Mouse (Mus musculus) adrenal gland, adult 8-10 months (tissue): ENCODE data around the gene Lamtor5. TPM values are rescaled to one million over a fixed set of nuclear protein-coding genes. Genes with fewer than 3 reads are reported as not detected.
"Not testable (repeated sequence)": the region's sequence is repeated elsewhere in the genome, so short reads cannot be mapped to it uniquely, and the experiment has no call there.

Experiments
- DNase-seq: peaks from one replicate; pipeline ENCODE4 v3.0.0; 2022
- total RNA-seq, 4 experiments: library from RNA; stranded (reverse); gene quantifications; 2 replicates each; pipeline ENCODE4 v1.2.4; 2022

Lamtor5 gene
- total RNA-seq, 4 experiments from 2014 or later, result 78.3 to 97.4 (median 85.7) TPM

DNA sequence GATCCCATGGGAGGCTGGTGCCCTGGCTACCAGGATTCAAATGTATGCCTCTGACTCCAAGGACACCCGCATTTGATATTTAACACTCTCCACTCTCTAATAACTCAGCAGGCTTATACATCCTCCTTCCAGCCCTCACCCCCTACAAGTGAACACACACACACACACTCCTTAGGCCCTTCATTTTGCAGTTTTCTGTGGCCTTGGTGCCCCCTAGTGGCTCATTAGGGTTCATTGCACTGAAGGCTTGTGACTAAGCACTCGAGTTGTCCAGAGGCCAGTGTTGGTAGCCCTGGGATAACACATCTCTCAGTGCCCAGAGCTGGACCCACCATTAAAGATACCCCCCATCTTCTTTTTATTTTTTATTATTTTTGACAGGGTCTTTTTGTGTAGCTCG lies 4.8 kb upstream of the Lamtor5 start:
- peak; percentile 51 for DNase-seq

DNA sequence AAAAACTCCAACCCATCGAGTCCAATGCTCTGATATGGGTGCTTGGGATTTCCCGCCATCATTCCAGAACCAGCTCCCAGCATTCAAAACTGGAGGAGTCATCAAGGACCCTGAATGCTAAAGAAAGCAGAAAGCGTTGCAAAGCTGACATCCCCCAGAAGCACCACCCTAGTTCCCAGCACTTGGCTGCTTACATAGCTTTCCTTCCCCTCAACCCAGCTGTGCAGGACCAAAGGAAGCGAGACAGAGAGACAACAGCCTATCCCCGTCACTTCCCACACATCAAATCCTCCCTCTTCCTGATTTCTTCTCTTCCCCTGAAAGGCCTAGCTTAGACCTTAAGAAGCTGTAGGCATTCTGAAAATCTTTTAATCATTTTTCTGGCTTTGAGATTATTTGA lies 3.3 kb upstream of the Lamtor5 start:
- no peak for DNase-seq

DNA sequence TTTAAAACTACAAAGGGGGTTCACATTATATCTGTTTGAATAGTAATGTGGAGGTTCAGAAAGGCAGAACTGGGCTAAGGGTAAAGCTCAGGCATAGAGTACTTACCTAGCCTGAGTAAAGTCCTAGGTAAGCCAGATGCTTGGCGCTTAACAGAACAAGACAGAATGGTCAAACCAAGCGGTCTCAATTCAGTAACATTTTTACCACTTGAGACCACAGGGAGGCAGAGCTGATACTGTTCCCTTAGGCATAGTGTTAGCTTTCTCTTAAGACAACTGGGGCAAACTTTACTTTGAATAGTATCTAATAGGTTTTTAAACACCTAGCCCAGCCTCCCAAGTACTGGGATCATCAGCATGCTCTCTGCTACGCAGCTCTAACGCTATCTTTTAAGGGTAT lies 2.7 kb upstream of the Lamtor5 start:
- no peak for DNase-seq

DNA sequence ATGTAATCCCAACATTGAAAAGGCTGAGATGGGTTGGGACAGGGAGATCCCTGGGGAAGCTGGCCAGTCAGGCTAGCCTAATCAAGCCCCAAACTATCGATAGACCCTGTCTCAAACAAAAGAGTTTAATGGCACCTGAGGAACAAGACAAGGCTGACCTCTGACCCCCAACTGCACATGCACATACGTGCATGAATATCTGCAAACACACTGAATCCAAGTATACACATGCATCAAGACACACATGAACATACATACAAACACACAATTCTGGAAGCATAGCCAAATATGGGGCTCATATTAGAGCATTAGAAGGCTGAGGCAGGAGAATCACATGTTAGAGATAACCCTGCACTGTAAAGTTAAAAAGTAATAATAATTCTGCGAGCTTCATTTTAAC lies 2.0 kb upstream of the Lamtor5 start:
- no peak for DNase-seq

DNA sequence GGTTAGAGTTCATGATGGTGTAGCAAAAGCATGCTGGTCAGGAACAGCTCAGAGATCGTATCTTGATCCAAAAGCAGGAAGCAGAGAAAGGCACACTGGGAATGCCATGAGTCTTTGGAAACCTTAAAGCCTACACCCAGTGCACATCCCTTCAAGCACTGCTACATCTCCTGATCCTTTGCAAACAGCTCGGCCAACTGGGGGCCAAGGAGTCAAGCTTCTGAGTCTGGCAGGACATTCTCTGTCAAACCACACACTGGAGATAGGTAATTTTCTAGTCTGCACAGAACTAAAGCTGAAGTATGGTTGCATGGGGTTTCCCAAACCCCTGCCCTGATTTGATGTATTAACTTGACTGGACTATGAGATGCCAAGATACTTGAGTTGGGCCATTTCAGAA lies 7.5 kb downstream of the Lamtor5 start:
- no peak for DNase-seq

DNA sequence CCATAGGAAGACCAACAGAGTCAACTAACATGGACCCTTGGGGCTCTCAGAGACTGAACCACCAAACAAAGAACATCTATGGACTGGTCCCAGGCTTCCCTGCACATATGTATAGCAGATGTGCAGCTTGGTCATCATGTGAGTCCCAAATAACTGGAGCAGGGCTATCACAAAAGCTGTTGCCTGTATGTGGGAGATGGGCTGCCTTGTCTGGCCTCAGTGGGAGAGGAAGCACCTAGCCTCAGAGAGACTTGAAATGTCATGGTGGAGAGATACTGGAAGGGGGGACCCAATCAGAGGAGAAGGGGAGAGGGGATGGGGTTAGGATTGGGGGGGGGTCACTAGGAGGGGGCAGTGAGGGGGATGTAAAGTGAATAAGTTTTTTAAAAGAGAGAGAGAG lies 8.7 kb downstream of the Lamtor5 start:
- no peak for DNase-seq

DNA sequence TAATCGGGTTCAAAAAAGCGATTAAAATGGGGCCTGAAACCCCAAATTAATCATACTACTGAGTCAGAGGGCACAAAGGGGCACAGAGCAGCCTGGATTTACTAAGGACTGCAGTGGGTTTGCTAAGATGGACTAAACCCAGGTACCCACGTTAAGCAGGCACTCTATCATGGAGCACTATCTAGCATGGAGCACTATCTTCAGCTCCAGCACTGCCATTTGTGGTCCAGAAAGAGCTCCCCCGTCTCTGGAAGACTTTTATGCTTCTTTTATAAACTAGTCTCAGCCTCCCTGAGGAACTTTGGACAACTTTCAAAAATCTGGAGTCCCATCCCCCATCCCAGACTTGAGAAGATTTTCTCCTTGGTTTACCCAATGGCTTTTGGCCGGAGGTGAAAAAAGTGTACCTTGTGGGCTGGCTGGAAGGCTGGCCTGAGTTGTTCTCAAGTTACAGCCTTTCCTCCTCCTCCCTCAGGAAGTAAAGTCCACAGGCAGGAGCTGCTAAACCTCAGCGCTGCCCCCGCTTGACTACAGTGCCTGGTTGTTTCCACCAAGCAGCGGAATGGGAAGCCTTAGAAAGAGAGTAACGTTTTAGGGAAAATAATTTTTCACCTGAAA lies 12.2 kb downstream of the Lamtor5 start, which contains the start of gene Slc16a4:
Gene Slc16a4, plus strand, starts transcription at position 467 of the 618 bp plus-strand sequence.
- no peak for DNase-seq

DNA sequence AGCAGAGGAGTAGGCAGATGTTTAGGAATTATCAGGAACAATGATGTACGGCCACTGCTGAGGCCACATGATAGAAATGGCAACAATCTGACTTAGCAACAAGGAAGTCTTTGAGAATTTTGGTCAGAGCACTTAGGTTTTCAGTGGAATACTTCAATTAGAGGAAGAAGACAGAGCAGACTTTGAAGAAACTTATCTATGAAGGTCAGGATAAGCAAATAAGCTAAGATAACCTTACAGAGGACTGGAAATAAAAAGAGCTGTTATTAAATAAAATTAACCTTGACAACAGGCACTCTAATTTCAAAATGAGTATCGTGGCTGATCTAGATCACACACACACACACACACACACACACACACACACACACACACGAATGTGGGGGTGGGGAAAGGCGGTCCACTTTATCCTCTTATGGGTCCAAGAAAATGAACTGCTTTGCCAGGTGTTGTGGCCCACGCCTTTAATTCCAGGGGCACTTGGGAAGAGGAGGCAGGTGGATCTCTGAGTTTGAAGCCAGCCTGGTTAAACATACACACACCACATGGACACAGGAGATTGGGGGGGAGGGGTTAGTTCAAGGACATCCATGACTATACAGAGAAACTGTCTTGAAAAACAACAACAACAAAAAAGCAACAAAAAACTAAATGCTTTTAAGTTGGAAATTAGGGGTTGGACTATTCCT lies 17.2 kb downstream of the Lamtor5 start:
- DNase-seq, result no peak

DNA sequence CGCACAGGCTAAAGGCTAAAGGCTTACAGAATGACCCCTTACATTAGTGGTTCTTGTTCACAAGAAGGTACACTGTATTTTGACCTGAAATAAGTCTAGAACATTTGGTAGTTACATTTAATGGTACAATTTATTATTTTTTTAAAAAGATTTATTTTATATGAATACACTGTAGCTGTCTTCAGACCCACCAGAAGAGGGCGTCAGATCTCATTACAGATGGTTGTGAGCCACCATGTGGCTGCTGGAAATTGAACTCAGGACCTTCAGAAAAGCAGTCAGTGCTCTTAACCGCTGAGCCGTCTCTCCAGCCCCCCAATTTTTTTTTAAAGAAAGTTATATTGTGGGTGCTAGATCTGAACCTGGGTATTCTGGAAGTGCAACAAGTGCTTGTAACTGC lies 18.3 kb downstream of the Lamtor5 start:
- not testable (repeated sequence) for DNase-seq

DNA sequence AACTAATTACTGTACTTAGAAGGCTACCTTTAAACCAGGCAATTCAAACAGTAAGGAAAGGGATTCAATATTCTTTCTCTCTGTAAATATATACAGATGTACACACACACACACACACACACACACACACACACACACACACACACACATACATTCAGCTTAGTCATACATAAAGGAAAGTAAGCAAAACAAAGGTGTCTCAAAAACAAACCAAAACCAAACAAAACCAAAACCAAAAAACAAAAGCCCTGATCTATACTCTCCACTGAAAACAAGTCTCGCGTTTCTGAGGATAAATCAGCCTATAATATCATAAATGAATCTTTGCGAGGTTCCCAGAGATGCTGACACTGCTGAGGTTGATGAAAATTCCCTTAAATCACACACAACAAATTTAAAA lies 38.7 kb downstream of the Lamtor5 start:
- no peak for DNase-seq

DNA sequence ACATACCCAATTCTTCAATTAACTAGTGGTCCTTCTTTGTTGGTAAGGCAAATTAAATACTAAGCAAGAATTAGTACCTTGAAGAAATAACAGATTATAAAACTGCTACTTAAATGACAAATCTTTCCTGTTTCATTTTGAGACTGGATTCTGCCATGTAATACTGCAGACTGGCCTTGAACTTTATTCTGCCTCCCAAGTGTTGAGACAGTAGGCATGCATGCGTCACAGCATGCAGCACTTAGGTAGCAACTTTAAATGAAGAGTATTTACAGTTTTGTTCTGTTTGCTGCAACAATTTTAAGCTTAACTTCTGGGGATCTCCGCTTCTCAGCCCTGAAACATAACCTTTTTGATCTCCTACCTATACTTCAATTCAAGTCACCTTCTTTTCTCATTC lies 42.5 kb downstream of the Lamtor5 start:
- DNase-seq, result peak; percentile 31

DNA sequence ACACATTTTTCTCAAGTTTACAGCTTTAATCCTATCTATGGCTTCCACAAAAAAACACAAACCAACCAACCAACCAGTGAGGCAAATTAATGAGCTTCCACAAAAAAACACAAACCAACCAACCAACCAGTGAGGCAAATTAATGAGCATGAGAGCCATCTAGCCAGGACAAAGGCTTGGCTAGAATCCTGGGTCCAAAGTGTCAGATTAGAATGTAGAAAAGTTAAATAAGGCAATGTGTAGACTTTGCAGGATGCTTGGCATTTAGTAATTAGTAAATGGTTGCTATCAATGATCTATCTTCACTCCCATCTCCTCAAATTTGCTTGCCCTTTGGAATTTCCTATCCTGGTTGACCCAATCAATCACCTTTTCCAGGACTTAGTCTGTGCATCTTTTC lies 43.1 kb downstream of the Lamtor5 start:
- DNase-seq, result no peak

DNA sequence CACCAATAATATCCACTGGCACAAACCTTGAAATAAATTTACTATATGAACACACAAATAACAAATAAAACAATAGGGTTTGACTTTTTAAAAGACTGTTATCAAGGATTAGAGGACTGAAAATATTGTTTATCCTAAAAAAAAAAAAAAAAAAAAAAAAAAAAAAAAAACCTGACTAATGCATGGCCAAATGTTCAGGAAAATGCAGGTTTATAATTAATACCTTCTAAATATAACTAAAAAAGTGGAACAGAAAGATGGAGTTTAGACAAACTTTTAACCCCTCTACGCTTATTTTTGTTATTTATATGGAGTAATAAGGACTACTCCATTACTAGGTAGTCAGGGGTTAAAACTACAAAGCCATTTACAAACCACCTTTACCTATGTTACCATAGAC lies 47.8 kb downstream of the Lamtor5 start:
- no peak for DNase-seq

DNA sequence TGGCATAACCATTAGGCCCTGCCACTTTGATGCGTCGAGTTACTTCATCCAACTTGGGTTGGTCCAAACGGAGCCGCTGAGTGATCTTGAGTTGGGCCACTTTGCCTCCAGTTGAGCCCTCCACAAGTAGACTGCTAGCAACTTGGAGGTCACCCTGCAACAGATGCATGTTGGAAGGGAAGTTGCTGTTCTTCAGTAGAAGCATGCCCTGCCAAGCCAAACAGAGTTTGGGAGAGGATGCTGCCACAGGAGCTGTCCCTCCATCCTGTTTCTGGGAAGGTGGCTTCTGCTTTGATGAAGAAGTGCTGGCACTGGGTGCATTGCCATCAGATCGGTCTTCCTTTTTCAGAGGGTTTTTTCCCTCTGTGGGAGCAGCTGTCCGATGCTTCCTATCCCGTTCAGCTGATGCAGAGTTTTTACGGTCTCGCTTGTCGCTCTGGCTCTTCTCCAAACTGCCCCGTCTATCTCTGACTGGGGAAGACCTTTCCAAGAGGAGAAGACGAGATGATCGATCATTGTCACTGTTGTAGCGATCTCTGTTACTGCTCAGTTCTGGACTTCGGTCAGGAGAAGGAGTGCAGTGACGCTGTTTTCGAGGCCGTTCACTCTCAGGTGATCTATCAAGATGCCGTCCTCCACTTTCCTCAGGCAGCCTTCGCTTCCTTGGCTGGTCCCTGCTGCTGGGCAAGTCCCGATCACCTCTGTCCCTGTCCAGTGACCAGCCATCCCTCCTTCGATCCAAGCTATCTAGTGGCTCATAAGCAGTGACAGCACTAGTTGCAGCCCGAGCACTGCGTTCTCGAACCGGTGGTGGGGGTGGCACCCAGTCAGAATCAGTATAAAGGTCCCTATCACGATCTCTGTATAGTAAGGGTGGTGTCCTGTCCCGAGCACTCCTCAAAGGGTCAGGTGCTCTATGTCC lies 52.1 kb downstream of the Lamtor5 start:
- DNase-seq, result peak; percentile 29

DNA sequence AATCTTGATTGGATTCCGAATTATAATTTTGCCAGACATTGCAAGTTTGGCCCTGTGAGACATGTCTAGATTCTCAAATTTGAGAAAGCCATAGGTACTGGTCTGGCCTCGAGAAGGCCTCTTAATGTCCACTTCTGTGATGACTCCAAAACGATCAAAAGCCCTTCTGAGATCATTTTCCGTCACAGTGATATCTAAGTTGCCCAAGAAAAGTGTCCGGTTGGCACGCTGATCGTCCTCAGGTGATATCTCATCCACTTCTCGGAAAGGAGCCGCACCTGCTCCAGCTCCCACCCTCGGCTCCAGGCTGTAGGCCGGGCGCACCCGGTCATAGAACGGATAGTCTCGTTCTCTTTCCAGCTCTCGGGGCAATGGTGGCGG lies 53.1 kb downstream of the Lamtor5 start:
- no peak for DNase-seq

DNA sequence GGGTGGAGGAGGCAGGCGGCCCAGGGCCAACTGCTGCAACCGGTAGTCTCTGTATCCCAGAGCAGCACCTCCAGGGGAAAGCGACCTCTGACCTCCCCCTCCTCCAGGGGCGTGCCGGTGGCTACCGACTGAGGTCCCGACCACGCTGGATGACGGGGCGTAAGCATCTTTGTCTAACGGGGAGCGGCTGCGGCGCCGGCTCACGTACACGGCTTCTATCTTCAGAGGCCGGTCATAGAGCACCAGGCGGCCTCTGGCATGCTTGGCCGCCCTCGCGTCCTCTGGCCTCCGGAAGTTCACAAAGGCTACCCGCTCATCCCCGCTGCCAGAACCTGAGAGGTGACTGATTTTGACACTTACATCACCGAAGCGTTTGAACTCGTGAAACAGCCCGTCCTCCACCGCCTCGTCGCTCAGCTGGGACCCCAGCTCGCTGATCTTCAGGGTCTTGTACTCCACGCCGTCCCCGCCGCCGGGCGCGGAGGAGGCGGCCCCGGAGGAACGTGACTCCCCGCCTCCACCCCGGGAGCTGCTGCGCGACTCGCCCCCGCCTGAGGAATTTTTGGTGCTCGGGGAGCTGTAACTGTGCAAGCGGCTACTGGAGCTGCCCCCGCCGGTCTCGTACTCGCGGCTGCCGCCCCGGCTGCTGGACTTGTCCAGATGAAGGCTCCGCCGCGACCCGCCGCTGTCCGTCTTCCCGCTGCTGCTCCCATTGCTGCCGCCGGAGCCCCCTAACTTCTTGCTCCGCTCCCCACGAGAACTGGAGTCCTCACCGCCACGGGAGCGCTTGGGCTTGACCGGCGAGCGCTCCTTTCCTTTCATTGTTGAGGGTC lies 53.7 kb downstream of the Lamtor5 start:
- peak; percentile 57 for DNase-seq

DNA sequence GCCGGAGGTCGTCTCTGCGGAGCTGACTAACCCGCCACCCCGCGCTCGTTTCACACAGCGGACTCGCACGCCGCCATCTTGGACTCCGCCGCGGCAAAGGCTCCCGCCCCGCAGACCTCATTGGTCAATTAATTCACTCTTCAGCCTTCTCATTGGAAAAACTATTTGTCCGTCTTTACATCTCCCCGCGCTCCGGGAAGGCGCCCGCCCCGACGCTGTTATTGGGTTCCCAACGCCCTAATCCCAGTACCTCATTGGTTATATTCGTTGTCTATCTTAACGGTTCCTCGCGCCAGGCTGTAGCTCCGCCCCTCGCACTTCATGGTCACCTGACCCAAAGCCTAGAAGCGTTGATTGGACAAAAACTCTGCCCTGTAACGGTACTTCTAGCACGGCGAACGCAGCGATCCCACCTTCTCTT lies 54.3 kb downstream of the Lamtor5 start:
- DNase-seq, result peak; percentile 98

Other genes with a start within 250 kb of the Lamtor5 start
- gene Kcna3, start 242.7 kb upstream of the Lamtor5 start, total RNA-seq, result 1 to 10 TPM in 3 of 4 experiments, under 1 TPM in 1; 0.91 to 2.5 (median 1.3) TPM
- gene Kcna2, start 177.7 kb upstream of the Lamtor5 start, total RNA-seq, result 1 to 10 TPM in 2 of 4 experiments, under 1 TPM in 2; 0.61 to 2.3 (median 1.1) TPM
- not detected for gene Kcna10, start 95.8 kb upstream of the Lamtor5 start, total RNA-seq
- under 1 TPM in 3 of 4 experiments, not detected in 1; 0.20 to 0.31 (median 0.28) TPM for gene Cym, start 57.1 kb upstream of the Lamtor5 start, total RNA-seq
- gene A630076J17Rik, start 48.2 kb upstream of the Lamtor5 start, total RNA-seq, result not detected
- gene Prok1, start 39.2 kb upstream of the Lamtor5 start, total RNA-seq, result 1 to 10 TPM in 1 of 4 experiments, under 1 TPM in 2, not detected in 1; 0.35 to 1.0 (median 0.52) TPM
- gene Slc16a4, start 12.4 kb downstream of the Lamtor5 start, total RNA-seq, result under 1 TPM; 0.12 to 0.86 (median 0.31) TPM
- gene Rbm15, start 54.8 kb downstream of the Lamtor5 start, total RNA-seq, result 10 to 100 TPM; 30.6 to 48.1 (median 36.7) TPM
- 10 to 100 TPM; 10.3 to 19.0 (median 12.7) TPM for gene Kcnc4, start 180.7 kb downstream of the Lamtor5 start, total RNA-seq
- gene Slc6a17, start 239.2 kb downstream of the Lamtor5 start, total RNA-seq, result 10 to 100 TPM in 2 of 4 experiments, 1 to 10 TPM in 2; 8.9 to 20.2 (median 13.4) TPM